In genomic region chr5:125245534-125246151, GRCm38 (mm10) we compare ENCODE assay signal across 7 mouse cellular contexts.
DNase-seq lines count a peak whose midpoint lies in the region; ATAC-seq and TF ChIP-seq lines count a peak whose summit lies in the region.

No protein-coding gene starts in this region.

- H3K9ac ChIP-seq in ES-Bruce4 (ENCODE audit: low read depth, poor library complexity, severe bottlenecking) = peak overlapping the region; percentile 24; the same call in 1 of the 2 replicates
- H3K9ac ChIP-seq in midbrain, embryonic 11.5 days (ENCODE audit: low read length) = peak overlapping the region; percentile 60
- H3K9ac ChIP-seq in stomach, postnatal 0 days (ENCODE audit: low read length) = peak overlapping the region; percentile 31; the same call in 1 of the 2 replicates

- 2% methylated on average over 27 of the region's 27 CpGs for WGBS in forebrain, embryonic 10.5 days
- under 1% methylated on average over 27 of the region's 27 CpGs for WGBS in midbrain, embryonic 11.5 days
- WGBS in stomach, postnatal 0 days = 4% methylated on average over 27 of the region's 27 CpGs

- H3K4me1 ChIP-seq in ES-Bruce4 (ENCODE audit: control insufficient read depth, insufficient read depth, low read length) = peaks cover 5% of the 10 kb centered on the region
- H3K4me1 ChIP-seq in forebrain, embryonic 10.5 days = peaks cover 55% of the 10 kb centered on the region
- H3K4me1 ChIP-seq in midbrain, embryonic 11.5 days (ENCODE audit: control insufficient read depth, insufficient read depth, low read length) = peaks cover 27% of the 10 kb centered on the region
- H3K4me1 ChIP-seq in stomach, postnatal 0 days (replicated peaks; ENCODE audit: control insufficient read depth, insufficient read depth) = no peaks in the 10 kb centered on the region; the same call in 1 of the 2 replicates

- H3K4me2 ChIP-seq in midbrain, embryonic 11.5 days = peak overlapping the region; percentile 53
- peak overlapping the region; percentile 52 for H3K4me2 ChIP-seq in stomach, postnatal 0 days (replicated peaks; ENCODE audit: low read depth)

- no peaks in the 10 kb centered on the region for H3K9me3 ChIP-seq in ES-Bruce4 (replicated peaks; ENCODE audit: control insufficient read depth, insufficient read depth, low read length, poor library complexity, severe bottlenecking)
- no peaks in the 10 kb centered on the region for H3K9me3 ChIP-seq in forebrain, embryonic 10.5 days
- no peaks in the 10 kb centered on the region for H3K9me3 ChIP-seq in midbrain, embryonic 11.5 days (ENCODE audit: control insufficient read depth, low read length)
- H3K9me3 ChIP-seq in stomach, postnatal 0 days (ENCODE audit: control insufficient read depth, low read length) = no peaks in the 10 kb centered on the region

- DNase-seq in ZHBTc4 (ENCODE audit: low read depth, low spot score) = peak; percentile 84
- DNase-seq in forebrain, embryonic 10.5 days (ENCODE audit: extremely low spot score, low spot score) = peak; percentile 63
- DNase-seq in heart, postnatal 25 days (ENCODE audit: low spot score) = peak; percentile 39
- DNase-seq in layer of hippocampus, postnatal 10 days (ENCODE audit: low spot score in 2 of 2) = peak; percentile 54 to 64
- peak; percentile 96 for DNase-seq in midbrain, embryonic 11.5 days (ENCODE audit: low spot score, missing footprints)
- DNase-seq in stomach, postnatal 0 days (ENCODE audit: low spot score) = no peak

- TF ChIP-seq CTCF in ES-Bruce4 (IDR thresholded peaks at IDR 0.05; ENCODE audit: low read depth, low read length) = no peak
- TF ChIP-seq CTCF in stomach, postnatal 0 days (IDR thresholded peaks at IDR 0.05; ENCODE audit: low read depth) = no peak

- peak; percentile 78 for ATAC-seq in midbrain, embryonic 11.5 days (ENCODE audit: low FRiP score)
- ATAC-seq in stomach, postnatal 0 days (ENCODE audit: low FRiP score, low TSS enrichment) = peak; percentile 62; the same call in 1 of the 2 replicates

- H3K4me3 ChIP-seq in ES-Bruce4 (ENCODE audit: low read depth, low read length) = peak overlapping the region; percentile 10
- peak overlapping the region; percentile 50 for H3K4me3 ChIP-seq in forebrain, embryonic 10.5 days
- peak overlapping the region; percentile 24; the same call in 1 of the 2 replicates for H3K4me3 ChIP-seq in midbrain, embryonic 11.5 days (ENCODE audit: low read depth, low read length)
- H3K4me3 ChIP-seq in stomach, postnatal 0 days (ENCODE audit: low read depth, low read length) = peak overlapping the region; percentile 4; the same call in 1 of the 2 replicates

- no peak overlapping the region for H3K27ac ChIP-seq in ES-Bruce4 (ENCODE audit: insufficient read depth, low read length)
- peak overlapping the region; percentile 87 for H3K27ac ChIP-seq in forebrain, embryonic 10.5 days
- peak overlapping the region; percentile 90 for H3K27ac ChIP-seq in midbrain, embryonic 11.5 days (ENCODE audit: low read depth, low read length)
- H3K27ac ChIP-seq in stomach, postnatal 0 days (replicated peaks) = 0 out of 2 replicates have a peak overlapping the region, but pooled peaks have one; percentile 18

- intact Hi-C loops in heart, postnatal 25 days (cut with DNase I) = no loop called here

- no peaks in the 10 kb centered on the region for H3K27me3 ChIP-seq in ES-Bruce4 (ENCODE audit: control insufficient read depth, insufficient read depth, low read length, poor library complexity, severe bottlenecking)
- peaks cover 20% of the 10 kb centered on the region for H3K27me3 ChIP-seq in forebrain, embryonic 10.5 days (ENCODE audit: poor library complexity, severe bottlenecking)
- H3K27me3 ChIP-seq in midbrain, embryonic 11.5 days (ENCODE audit: control insufficient read depth, insufficient read depth, low read length) = no peaks in the 10 kb centered on the region
- H3K27me3 ChIP-seq in stomach, postnatal 0 days (ENCODE audit: control insufficient read depth, insufficient read depth, low read length) = no peaks in the 10 kb centered on the region

- no peak for TF ChIP-seq EP300 in ES-Bruce4 (IDR thresholded peaks at IDR 0.05; ENCODE audit: insufficient read depth, low read depth, low read length)
- no peak for TF ChIP-seq EP300 in stomach, postnatal 0 days (optimal IDR thresholded peaks at IDR 0.05)

- TF ChIP-seq POLR2A in ES-Bruce4 (IDR thresholded peaks at IDR 0.05; ENCODE audit: insufficient read depth, low read length) = no peak

- no peaks in the 10 kb centered on the region for H3K36me3 ChIP-seq in ES-Bruce4 (ENCODE audit: control insufficient read depth, insufficient read depth, low read length, poor library complexity, severe bottlenecking)
- H3K36me3 ChIP-seq in forebrain, embryonic 10.5 days (replicated peaks) = no peaks in the 10 kb centered on the region
- no peaks in the 10 kb centered on the region for H3K36me3 ChIP-seq in midbrain, embryonic 11.5 days (ENCODE audit: control insufficient read depth, insufficient read depth, low read length)
- H3K36me3 ChIP-seq in stomach, postnatal 0 days (ENCODE audit: control insufficient read depth, insufficient read depth, low read length) = no peaks in the 10 kb centered on the region
